7 mouse cellular contexts compared by ENCODE assay signal in genomic region chr2:131254329-131254713, GRCm38 (mm10). TPM values are rescaled to one million over a fixed set of nuclear protein-coding genes. Genes with fewer than 3 reads are reported as not detected.
A peak's percentile ranks its signal among the peaks of the same experiment; 100 is the strongest.
DNase-seq lines count a peak whose midpoint lies in the region; ATAC-seq and TF ChIP-seq lines count a peak whose summit lies in the region.

No protein-coding gene starts in this region.

- 31% methylated on average over 2 of the region's 2 CpGs for WGBS in heart, postnatal 0 days
- 67% methylated on average over 2 of the region's 2 CpGs for WGBS in liver, embryonic 11.5 days
- 60% methylated on average over 2 of the region's 2 CpGs for WGBS in cerebellum, adult 2 months
- 81% methylated on average over 2 of the region's 2 CpGs for WGBS in forebrain, embryonic 16.5 days

- H3K27ac ChIP-seq in testis, adult 2 months (ENCODE audit: control insufficient read depth, insufficient read depth, low read depth, low read length): peak overlapping the region; percentile 42
- H3K27ac ChIP-seq in heart, postnatal 0 days (ENCODE audit: low read depth): peak overlapping the region; percentile 88
- H3K27ac ChIP-seq in liver, embryonic 11.5 days (ENCODE audit: low read depth, low read length): no peak overlapping the region; the same call in 1 of the 2 replicates
- no peak overlapping the region for H3K27ac ChIP-seq in cerebellum, adult 2 months (ENCODE audit: insufficient read depth, low read length)
- no peak overlapping the region for H3K27ac ChIP-seq in forebrain, embryonic 16.5 days (ENCODE audit: low read length)

- peak overlapping the region; percentile 52 for H3K9ac ChIP-seq in heart, postnatal 0 days (replicated peaks; ENCODE audit: low read depth, low read length)
- peak overlapping the region; percentile 15; the same call in 1 of the 2 replicates for H3K9ac ChIP-seq in liver, embryonic 11.5 days (ENCODE audit: low read depth, low read length)
- no peak overlapping the region for H3K9ac ChIP-seq in forebrain, embryonic 16.5 days (replicated peaks; ENCODE audit: low read depth, low read length)

- no peaks in the 10 kb centered on the region for H3K36me3 ChIP-seq in testis, adult 2 months (ENCODE audit: control insufficient read depth, insufficient read depth, low read length)
- no peaks in the 10 kb centered on the region for H3K36me3 ChIP-seq in heart, postnatal 0 days (replicated peaks; ENCODE audit: control insufficient read depth, insufficient read depth, low read length)
- no peaks in the 10 kb centered on the region for H3K36me3 ChIP-seq in liver, embryonic 11.5 days (ENCODE audit: control insufficient read depth, insufficient read depth, low read length)
- no peaks in the 10 kb centered on the region for H3K36me3 ChIP-seq in forebrain, embryonic 16.5 days (ENCODE audit: control insufficient read depth, insufficient read depth)

- H3K4me3 ChIP-seq in testis, adult 2 months (ENCODE audit: control insufficient read depth, low read depth, low read length): no peak overlapping the region
- H3K4me3 ChIP-seq in heart, postnatal 0 days (ENCODE audit: low read depth, low read length): peak overlapping the region; percentile 13; the same call in 1 of the 2 replicates
- no peak overlapping the region; the same call in 1 of the 2 replicates for H3K4me3 ChIP-seq in liver, embryonic 11.5 days (ENCODE audit: low read depth, low read length)
- H3K4me3 ChIP-seq in cerebellum, adult 2 months (replicated peaks; ENCODE audit: insufficient read depth, low read depth, low read length): no peak overlapping the region
- H3K4me3 ChIP-seq in forebrain, embryonic 16.5 days (replicated peaks; ENCODE audit: low read length): no peak overlapping the region

- no peak for TF ChIP-seq POLR2A in testis, adult 2 months (IDR thresholded peaks at IDR 0.05; ENCODE audit: control insufficient read depth, low read depth, low read length)
- no peak for TF ChIP-seq POLR2A in cerebellum, adult 2 months (IDR thresholded peaks at IDR 0.05; ENCODE audit: borderline replicate concordance, insufficient read depth, low read length)

- no peaks in the 10 kb centered on the region for H3K9me3 ChIP-seq in heart, postnatal 0 days (replicated peaks; ENCODE audit: control insufficient read depth, low read length)
- no peaks in the 10 kb centered on the region for H3K9me3 ChIP-seq in liver, embryonic 11.5 days (ENCODE audit: control insufficient read depth, low read length)
- no peaks in the 10 kb centered on the region for H3K9me3 ChIP-seq in forebrain, embryonic 16.5 days (ENCODE audit: control insufficient read depth, low read length)

- peak overlapping the region; percentile 47 for H3K4me2 ChIP-seq in heart, postnatal 0 days (ENCODE audit: low read depth, low read length)
- peak overlapping the region; percentile 39 for H3K4me2 ChIP-seq in liver, embryonic 11.5 days
- H3K4me2 ChIP-seq in forebrain, embryonic 16.5 days (ENCODE audit: low read length): no peak overlapping the region

- no peaks in the 10 kb centered on the region for H3K27me3 ChIP-seq in testis, adult 2 months (ENCODE audit: control insufficient read depth, insufficient read depth, low read length)
- no peaks in the 10 kb centered on the region for H3K27me3 ChIP-seq in heart, postnatal 0 days (ENCODE audit: control insufficient read depth, insufficient read depth, low read length)
- no peaks in the 10 kb centered on the region for H3K27me3 ChIP-seq in liver, embryonic 11.5 days (replicated peaks; ENCODE audit: control insufficient read depth, insufficient read depth, low read length)
- no peaks in the 10 kb centered on the region for H3K27me3 ChIP-seq in cerebellum, adult 2 months (ENCODE audit: control insufficient read depth, insufficient read depth, low read length)
- no peaks in the 10 kb centered on the region for H3K27me3 ChIP-seq in forebrain, embryonic 16.5 days (replicated peaks; ENCODE audit: control insufficient read depth, insufficient read depth, low read length)

- no peak for TF ChIP-seq EP300 in heart, postnatal 0 days (IDR thresholded peaks at IDR 0.05; ENCODE audit: low read depth)

- no peak; the same call in 1 of the 2 replicates for ATAC-seq in heart, postnatal 0 days (ENCODE audit: insufficient read depth, low read depth)
- no peak for ATAC-seq in liver, embryonic 11.5 days (replicated peaks; ENCODE audit: low FRiP score)
- ATAC-seq in forebrain, embryonic 16.5 days: no peak

- DNase-seq in testis, postnatal 14 days (ENCODE audit: low spot score): no peak
- DNase-seq in heart, postnatal 0 days (ENCODE audit: low spot score): peak; percentile 52
- DNase-seq in liver, embryonic 11.5 days (ENCODE audit: low spot score): no peak
- peak; percentile 74 for DNase-seq in testis, postnatal 10 days (ENCODE audit: low spot score)
- DNase-seq in cerebellum, adult 2 months: no peak

- H3K4me1 ChIP-seq in testis, adult 2 months (ENCODE audit: control insufficient read depth, insufficient read depth, low read length): peaks cover 2% of the 10 kb centered on the region
- H3K4me1 ChIP-seq in heart, postnatal 0 days (ENCODE audit: control insufficient read depth, insufficient read depth): peaks cover 18% of the 10 kb centered on the region
- H3K4me1 ChIP-seq in liver, embryonic 11.5 days (replicated peaks; ENCODE audit: control insufficient read depth, insufficient read depth, low read length): peaks cover 25% of the 10 kb centered on the region
- H3K4me1 ChIP-seq in cerebellum, adult 2 months (ENCODE audit: control insufficient read depth, insufficient read depth, low read length): no peaks in the 10 kb centered on the region
- no peaks in the 10 kb centered on the region for H3K4me1 ChIP-seq in forebrain, embryonic 16.5 days (replicated peaks; ENCODE audit: control insufficient read depth, insufficient read depth, low read length)

- TF ChIP-seq CTCF in testis, adult 2 months (IDR thresholded peaks at IDR 0.05; ENCODE audit: control insufficient read depth, insufficient read depth, insufficient replicate concordance, low read depth, low read length): no peak
- TF ChIP-seq CTCF in heart, postnatal 0 days (IDR thresholded peaks at IDR 0.05; ENCODE audit: low read depth): no peak
- TF ChIP-seq CTCF in cerebellum, adult 2 months (IDR thresholded peaks at IDR 0.05; ENCODE audit: borderline replicate concordance, insufficient read depth, low read depth, low read length): no peak

RNA-seq across cellular contexts. Expression of gene Pank2, which starts 8.0 kb away (rescaled TPM):
- 19.7 and 20.8 TPM in 2 replicates for polyA plus RNA-seq in testis, adult 2 months (2012; rRNA removed)
- total RNA-seq in heart, postnatal 0 days (2014; rRNA removed; ENCODE audit: low replicate concordance): 9.6 and 44.3 TPM in 2 replicates
- 18.1 and 19.2 TPM in 2 replicates for polyA plus RNA-seq in heart, postnatal 0 days (2015; fragmentation: Nextera tagmentation; extraction: Ambion mirVana)
- polyA plus RNA-seq in liver, embryonic 11.5 days (2014; fragmentation: Nextera tagmentation; extraction: Ambion mirVana): 37.1 and 41.7 TPM in 2 replicates
- 35.6 and 36.7 TPM in 2 replicates for polyA plus RNA-seq in cerebellum, adult 2 months (2012; rRNA removed)
- polyA plus RNA-seq in forebrain, embryonic 16.5 days (2015; fragmentation: Nextera tagmentation; extraction: Ambion mirVana): 26.9 and 33.1 TPM in 2 replicates

RNA-seq across cellular contexts. Expression of gene Mavs, which starts 20.5 kb away (rescaled TPM):
- polyA plus RNA-seq in testis, adult 2 months (2012; rRNA removed): 13.3 and 15.6 TPM in 2 replicates
- 32.5 and 38.0 TPM in 2 replicates for total RNA-seq in heart, postnatal 0 days (2014; rRNA removed; ENCODE audit: low replicate concordance)
- 27.4 and 27.8 TPM in 2 replicates for polyA plus RNA-seq in heart, postnatal 0 days (2015; fragmentation: Nextera tagmentation; extraction: Ambion mirVana)
- 29.7 and 30.0 TPM in 2 replicates for polyA plus RNA-seq in liver, embryonic 11.5 days (2014; fragmentation: Nextera tagmentation; extraction: Ambion mirVana)
- polyA plus RNA-seq in cerebellum, adult 2 months (2012; rRNA removed): 11.6 and 12.6 TPM in 2 replicates
- polyA plus RNA-seq in forebrain, embryonic 16.5 days (2015; fragmentation: Nextera tagmentation; extraction: Ambion mirVana): 5.7 and 6.8 TPM in 2 replicates

RNA-seq across cellular contexts. Expression of gene Ap5s1, which starts 47.4 kb away (rescaled TPM):
- 12.7 TPM in 2 replicates for polyA plus RNA-seq in testis, adult 2 months (2012; rRNA removed)
- 95.1 and 107 TPM in 2 replicates for total RNA-seq in heart, postnatal 0 days (2014; rRNA removed; ENCODE audit: low replicate concordance)
- 63.6 and 65.5 TPM in 2 replicates for polyA plus RNA-seq in heart, postnatal 0 days (2015; fragmentation: Nextera tagmentation; extraction: Ambion mirVana)
- polyA plus RNA-seq in liver, embryonic 11.5 days (2014; fragmentation: Nextera tagmentation; extraction: Ambion mirVana): 18.1 and 19.2 TPM in 2 replicates
- 43.7 and 44.7 TPM in 2 replicates for polyA plus RNA-seq in cerebellum, adult 2 months (2012; rRNA removed)
- 37.8 and 40.5 TPM in 2 replicates for polyA plus RNA-seq in forebrain, embryonic 16.5 days (2015; fragmentation: Nextera tagmentation; extraction: Ambion mirVana)

Comparison
In these comparisons a context has a peak if more than half of its experiments do, and no peak if none do; other contexts are left out.
1. DNase-seq: peak in heart, postnatal 0 days (single experiment) and testis, postnatal 10 days (single experiment); none in testis, postnatal 14 days (single experiment), liver, embryonic 11.5 days (single experiment) and cerebellum, adult 2 months (0 of 2).
2. H3K27ac ChIP-seq: peak in testis, adult 2 months (single experiment) and heart, postnatal 0 days (single experiment); none in liver, embryonic 11.5 days (single experiment), cerebellum, adult 2 months (single experiment) and forebrain, embryonic 16.5 days (single experiment).